Mouse (Mus musculus): ENCODE data around the gene Elp5.

- TF ChIP-seq TAL1 (IDR thresholded peaks at IDR 0.05; ENCODE audit: low read length): no peak
- no peak for TF ChIP-seq GATA1 (IDR thresholded peaks at IDR 0.05; ENCODE audit: low read length)
Measured at GRCm38 (mm10) chr11:70002471-70002870, 20.2 kb upstream of the Elp5 start.
